Mouse (Mus musculus): ENCODE data around the gene Glyctk.

- TF ChIP-seq CTCF (IDR thresholded peaks at IDR 0.05; ENCODE audit: low read depth, low read length): no peak
- TF ChIP-seq GATA1 (IDR thresholded peaks at IDR 0.05; ENCODE audit: borderline replicate concordance, low read length): no peak
- TF ChIP-seq POLR2AphosphoS5 (IDR thresholded peaks at IDR 0.05; ENCODE audit: insufficient replicate concordance, low read depth, low read length): no peak
- no peak for TF ChIP-seq TAL1 (conservative IDR thresholded peaks at IDR 0.05; ENCODE audit: low read depth, low read length)
Observed at GRCm38 (mm10) chr9:106119075-106119474, 38.9 kb downstream of the Glyctk start.
